Mouse (Mus musculus): ENCODE data around the gene Bnipl.

DNA sequence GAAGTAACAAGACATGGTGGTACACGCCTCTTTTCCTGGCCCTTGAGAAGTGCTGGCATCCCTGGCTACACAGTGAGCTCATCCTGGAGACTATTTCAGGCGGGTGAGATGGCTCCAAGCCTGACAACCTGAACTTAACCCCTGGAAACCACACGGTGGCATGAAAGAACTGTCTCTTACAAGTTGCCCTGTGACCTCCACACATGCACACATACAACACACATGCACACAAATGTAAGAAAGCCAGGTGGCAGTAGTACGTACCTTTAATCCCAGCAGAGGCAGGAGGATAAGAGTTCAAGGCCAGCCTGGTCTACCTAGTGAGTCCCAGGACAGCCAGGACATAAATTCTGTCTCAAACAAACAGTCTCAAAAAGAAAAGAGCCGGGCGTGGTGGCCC lies 12.0 kb downstream of the Bnipl start:
- TF ChIP-seq CTCF (IDR thresholded peaks at IDR 0.05; ENCODE audit: insufficient read depth, low read length) = no peak
- no peak for TF ChIP-seq POLR2A (IDR thresholded peaks at IDR 0.05; ENCODE audit: borderline replicate concordance, extremely low read depth, low read depth, low read length)

All from lung, adult 2 months (tissue).